Mouse (Mus musculus): Measurements from ENCODE around the gene Mfng. TPM values are rescaled to one million over a fixed set of nuclear protein-coding genes. Genes with fewer than 3 reads are reported as not detected.

Mfng gene
- 103 TPM for total RNA-seq (2023)

DNA sequence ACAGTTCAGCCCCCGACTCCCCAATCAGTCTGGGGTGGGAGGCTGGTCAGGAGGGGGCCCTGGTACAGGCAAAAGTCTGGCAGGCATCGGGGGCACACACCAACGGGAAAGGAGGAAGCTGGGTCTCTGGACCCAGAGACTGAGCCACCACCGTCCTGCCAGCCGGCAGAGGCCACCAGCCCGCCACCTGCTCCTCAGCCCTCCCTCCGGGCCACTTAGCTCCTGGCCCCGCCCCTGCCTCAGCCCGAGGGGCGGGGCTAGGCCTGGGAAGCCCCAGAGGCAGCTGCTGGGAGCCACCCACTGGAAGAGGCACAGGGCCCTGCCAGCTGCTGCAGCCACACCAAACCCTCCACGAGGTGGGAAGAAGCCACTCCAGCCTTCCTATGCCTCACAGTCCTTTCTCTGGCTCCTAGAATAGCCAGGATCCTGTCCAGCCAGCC lies at the start of gene Mfng:
Gene Mfng (minus strand): TSS at position 186 of the 440 bp plus-strand sequence.

GRCm38 (mm10) chr15:78802776-78803391 lies 29.6 kb upstream of the Mfng start, which contains the start of gene Card10:
Gene Card10, minus strand, starts transcription at chr15:78803042.

DNA sequence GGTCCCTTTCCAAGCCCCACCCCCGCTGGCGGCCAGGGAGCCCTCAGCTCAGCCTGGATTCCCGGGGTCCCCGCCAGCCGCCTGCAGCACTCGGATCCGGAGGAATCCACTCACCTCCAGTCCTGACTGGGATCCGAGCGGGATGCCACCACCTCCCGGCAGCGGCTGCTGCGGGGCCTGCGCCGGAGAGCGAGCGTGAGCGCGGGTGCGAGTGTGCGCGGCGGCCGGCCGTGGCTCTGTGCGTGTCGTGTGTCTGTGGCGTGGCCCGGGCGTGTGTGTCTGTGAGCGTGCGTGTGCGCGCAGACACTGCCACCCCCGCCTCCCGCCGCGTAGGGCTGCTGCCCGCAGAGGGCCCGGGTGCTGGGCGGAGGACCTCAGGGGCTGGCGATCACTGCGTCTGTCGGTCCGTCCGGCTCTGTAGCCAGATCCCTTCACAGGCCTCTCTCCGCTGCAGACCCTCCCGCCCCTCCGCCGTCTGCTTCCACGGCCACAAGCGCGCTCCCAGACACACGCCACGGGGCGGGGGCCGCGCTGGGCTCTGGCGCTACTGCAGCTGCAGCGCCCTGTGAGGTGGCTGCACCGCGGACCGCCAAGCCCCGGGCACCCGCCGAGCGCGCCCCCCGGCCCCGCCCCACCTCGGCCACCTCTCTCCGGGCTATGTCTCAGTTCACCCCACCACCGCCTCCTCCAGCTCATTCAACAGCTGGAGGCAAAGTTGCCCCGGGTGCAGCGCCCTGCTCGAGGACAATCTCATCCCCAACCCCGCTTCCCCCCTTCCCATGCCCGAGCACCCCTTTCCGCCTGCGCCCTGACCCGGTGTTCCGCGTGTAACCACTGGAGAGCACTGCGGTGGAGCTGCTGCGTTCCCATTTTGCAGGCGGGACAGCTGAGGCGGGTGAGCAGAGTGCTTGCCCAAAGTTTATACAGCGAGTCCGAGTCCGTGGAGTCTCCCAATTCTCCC lies 54.7 kb downstream of the Mfng start, which contains the start of gene Elfn2:
Gene Elfn2 (minus strand): TSS at position 482 of the 961 bp plus-strand sequence.

Other genes starting within 250 kb of the Mfng start
- gene C1qtnf6, start 242.1 kb downstream of the Mfng start, total RNA-seq (2023): 0.64 TPM
- not detected for gene Sstr3, start 228.8 kb downstream of the Mfng start, total RNA-seq (2023)
- 751 TPM for gene Rac2, start 200.7 kb downstream of the Mfng start, total RNA-seq (2023)
- 99.9 TPM for gene Cyth4, start 176.4 kb downstream of the Mfng start, total RNA-seq (2023)
- 0.79 TPM for gene Elfn2, start 54.7 kb downstream of the Mfng start, total RNA-seq (2023)
- 0.41 TPM for gene Card10, start 29.6 kb upstream of the Mfng start, total RNA-seq (2023)
- not detected for gene Cdc42ep1, start 69.1 kb upstream of the Mfng start, total RNA-seq (2023)
- not detected for gene Lgals2, start 82.1 kb upstream of the Mfng start, total RNA-seq (2023)
- gene Gga1, start 103.7 kb upstream of the Mfng start, total RNA-seq (2023): 73.2 TPM
- gene Gm49510, start 126.2 kb upstream of the Mfng start, total RNA-seq (2023): 1.5 TPM
- 170 TPM for gene Sh3bp1, start 126.3 kb upstream of the Mfng start, total RNA-seq (2023)
- 9.1 TPM for gene Pdxp, start 140.4 kb upstream of the Mfng start, total RNA-seq (2023)
- 61.8 TPM for gene Lgals1, start 153.2 kb upstream of the Mfng start, total RNA-seq (2023)
- 44.7 TPM for gene Nol12, start 161.5 kb upstream of the Mfng start, total RNA-seq (2023)
- 33.9 TPM for gene Triobp, start 174.2 kb upstream of the Mfng start, total RNA-seq (2023)